Mouse (Mus musculus) hindbrain, postnatal 0 days (tissue): ENCODE measurements around the gene Rasgrp3. TPM values are rescaled to one million over a fixed set of nuclear protein-coding genes. Genes with fewer than 3 reads are reported as not detected.
"Not testable (repeated sequence)": the region's sequence is repeated elsewhere in the genome, so short reads cannot be mapped to it uniquely, and the experiment has no call there.

Source experiments
- ATAC-seq: fragments of 200-750 bp; cut with Nextera tagmentation; 2 replicates; pipeline ENCODE4 v1.8.0; 2017; ENCODE audit warnings: mild to moderate bottlenecking, moderate TSS enrichment, moderate library complexity
- DNase-seq: peaks from one replicate; pipeline ENCODE4 v3.0.0-alpha.2; 2015; ENCODE audit warnings: low spot score
- H3K27ac ChIP-seq: fragments of 300-500 bp; sonication (generic); 2 replicates; pipeline ENCODE4 v1.5.1; 2014; ENCODE audit warnings: mild to moderate bottlenecking
- H3K27me3 ChIP-seq: fragments of 300-500 bp; sonication (generic); 2 replicates; pipeline ENCODE4 v1.6.1; 2014; ENCODE audit warnings: low read length, mixed read lengths; ENCODE audit not compliant: insufficient read depth
- H3K36me3 ChIP-seq: fragments of 300-500 bp; sonication (generic); 2 replicates; pipeline ENCODE4 v1.6.1; 2014; ENCODE audit warnings: low read length, mixed read lengths; ENCODE audit not compliant: insufficient read depth
- H3K4me1 ChIP-seq: fragments of 300-500 bp; sonication (generic); 2 replicates; pipeline ENCODE4 v1.6.1; 2014; ENCODE audit warnings: antibody characterized with exemption, low read length, mixed read lengths; ENCODE audit not compliant: insufficient read depth
- H3K4me2 ChIP-seq: fragments of 300-500 bp; sonication (generic); 2 replicates; pipeline ENCODE4 v1.6.1; 2014; ENCODE audit warnings: low read depth, mild to moderate bottlenecking, low read length, moderate library complexity, mixed read lengths
- H3K4me3 ChIP-seq: fragments of 300-500 bp; sonication (generic); 2 replicates; pipeline ENCODE4 v1.5.1; 2014; ENCODE audit warnings: low read length
- H3K9ac ChIP-seq: fragments of 300-500 bp; sonication (generic); replicated peaks from 2 replicates; pipeline ENCODE4 v1.6.1; 2014; ENCODE audit warnings: mild to moderate bottlenecking, low read length, moderate library complexity, mixed read lengths
- H3K9me3 ChIP-seq: fragments of 300-500 bp; sonication (generic); 2 replicates; pipeline ENCODE4 v1.6.1; 2016; ENCODE audit warnings: low read length, mixed read lengths
- CTCF ChIP-seq: IDR thresholded peaks from 2 replicates; pipeline ENCODE4 v1.5.1; 2016; ENCODE audit warnings: antibody characterized with exemption, control low read depth, low read depth
- WGBS: fragments of 180-500 bp; shearing (Covaris S2); extraction: QIAGEN DNeasy Blood & Tissue Kit; methylation state at CpG from one replicate; pipeline ENCODE4 v1.1.7; 2014; 5-methylcytosine and 5-hydroxymethylcytosine counted together
- polyA plus RNA-seq: library from polyadenylated mRNA; unstranded; fragments of >200 nt; fragmentation: Nextera tagmentation; extraction: Ambion mirVana; gene quantifications from 2 replicates; pipeline ENCODE4 v1.2.1, GENCODE M21; 2015
- total RNA-seq: library from RNA; depleted of rRNA; stranded (reverse); fragments of >200 nt; gene quantifications from 2 replicates; pipeline ENCODE4 v1.2.3, GENCODE M21; 2014

Gene Rasgrp3
- total and polyA plus RNA-seq, 2 experiments from 2014 or later = 2.1 to 5.1 TPM

GRCm38 (mm10) chr17:75460621-75461020 lies 24.9 kb downstream of the Rasgrp3 start:
- peak; percentile 43 for TF ChIP-seq CTCF
- no peak overlapping the region for H3K4me2 ChIP-seq
- H3K4me1 ChIP-seq = no peaks in the 10 kb centered on the region
- H3K9ac ChIP-seq = no peak overlapping the region
- no peak overlapping the region for H3K27ac ChIP-seq
- H3K36me3 ChIP-seq = no peaks in the 10 kb centered on the region
- H3K4me3 ChIP-seq = no peak overlapping the region
- H3K27me3 ChIP-seq = no peaks in the 10 kb centered on the region
- WGBS = 92% methylated on average over 6 of the region's 6 CpGs
- DNase-seq (no peak), ATAC-seq (no peak)
- no peaks in the 10 kb centered on the region for H3K9me3 ChIP-seq

- H3K36me3 ChIP-seq = no peaks in the 10 kb centered on the region
These were observed 26.1 kb downstream of the Rasgrp3 start for GRCm38 (mm10) chr17:75461771-75462170.

GRCm38 (mm10) chr17:75463223-75463622 lies 27.5 kb downstream of the Rasgrp3 start:
- H3K27ac ChIP-seq, H3K9me3 ChIP-seq, H3K4me3 ChIP-seq, H3K36me3 ChIP-seq, H3K4me2 ChIP-seq, H3K27me3 ChIP-seq, ATAC-seq, DNase-seq, H3K4me1 ChIP-seq, H3K9ac ChIP-seq: not testable (repeated sequence)
- WGBS = 88% methylated on average over 1 of the region's 1 CpGs

More at GRCm38 (mm10) chr17:75461771-75462170, 26.1 kb downstream of the Rasgrp3 start:
- H3K27me3 ChIP-seq = no peaks in the 10 kb centered on the region
- DNase-seq (no peak), ATAC-seq (no peak)
- TF ChIP-seq CTCF = no peak
- H3K9me3 ChIP-seq = no peaks in the 10 kb centered on the region
- no peaks in the 10 kb centered on the region for H3K4me1 ChIP-seq
- 97% methylated on average over 1 of the region's 1 CpGs for WGBS
- H3K4me3 ChIP-seq = no peak overlapping the region
- H3K9ac ChIP-seq = no peak overlapping the region
- no peak overlapping the region for H3K4me2 ChIP-seq
- H3K27ac ChIP-seq = no peak overlapping the region

- ATAC-seq = no peak
- Histone ChIP-seq H3K4me2 (no peak overlapping the region), H3K9ac (no peak overlapping the region), H3K4me3 (no peak overlapping the region), H3K4me1 (no peaks in the 10 kb centered on the region), H3K27me3 (no peaks in the 10 kb centered on the region), H3K9me3 (no peaks in the 10 kb centered on the region), H3K36me3 (no peaks in the 10 kb centered on the region), H3K27ac (no peak overlapping the region)
- TF ChIP-seq CTCF = no peak
- no peak for DNase-seq
- WGBS = 73% methylated on average over 2 of the region's 2 CpGs
These were observed 27.9 kb downstream of the Rasgrp3 start for GRCm38 (mm10) chr17:75463645-75464044.

GRCm38 (mm10) chr17:75464331-75464982 lies 28.8 kb downstream of the Rasgrp3 start:
- Histone ChIP-seq H3K4me2 (peak overlapping the region; percentile 52), H3K27me3 (no peaks in the 10 kb centered on the region), H3K36me3 (no peaks in the 10 kb centered on the region), H3K4me3 (no peak overlapping the region), H3K9me3 (no peaks in the 10 kb centered on the region), H3K27ac (no peak overlapping the region), H3K4me1 (no peaks in the 10 kb centered on the region), H3K9ac (no peak overlapping the region)
- no peak for TF ChIP-seq CTCF
- DNase-seq (no peak), ATAC-seq (no peak)
- 10% methylated on average over 9 of the region's 9 CpGs for WGBS

GRCm38 (mm10) chr17:75464983-75465634 lies 29.4 kb downstream of the Rasgrp3 start:
- Histone ChIP-seq H3K27ac (peak overlapping the region; percentile 15; the same call in 1 of the 2 replicates), H3K27me3 (no peaks in the 10 kb centered on the region), H3K4me2 (peak overlapping the region; percentile 52), H3K9ac (0 out of 2 replicates have a peak overlapping the region, but pooled peaks have one; percentile 17), H3K4me1 (no peaks in the 10 kb centered on the region), H3K4me3 (peak overlapping the region; percentile 13; the same call in 1 of the 2 replicates), H3K36me3 (no peaks in the 10 kb centered on the region), H3K9me3 (no peaks in the 10 kb centered on the region)
- no peak for TF ChIP-seq CTCF
- 10% methylated on average over 15 of the region's 15 CpGs for WGBS
- peak; percentile 79 for DNase-seq
- ATAC-seq = peak; percentile 87

- no peak overlapping the region; the same call in 1 of the 2 replicates for H3K4me3 ChIP-seq
- H3K36me3 ChIP-seq = no peaks in the 10 kb centered on the region
- H3K27me3 ChIP-seq = no peaks in the 10 kb centered on the region
- 60% methylated on average over 14 of the region's 14 CpGs for WGBS
- no peak for TF ChIP-seq CTCF
- H3K4me2 ChIP-seq = peak overlapping the region; percentile 52
- H3K27ac ChIP-seq = no peak overlapping the region
- no peak for ATAC-seq
- DNase-seq = no peak
- H3K4me1 ChIP-seq = no peaks in the 10 kb centered on the region
- H3K9ac ChIP-seq = no peak overlapping the region
- H3K9me3 ChIP-seq = no peaks in the 10 kb centered on the region
These were observed 29.9 kb downstream of the Rasgrp3 start for GRCm38 (mm10) chr17:75465635-75465997.
